Mouse (Mus musculus) left cerebral cortex, postnatal 14 days (tissue): ENCODE data around the gene Card10. TPM values are rescaled to one million over a fixed set of nuclear protein-coding genes. Genes with fewer than 3 reads are reported as not detected.
"Not testable (repeated sequence)": the region's sequence is repeated elsewhere in the genome, so short reads cannot be mapped to it uniquely, and the experiment has no call there.

Source experiments
- DNase-seq, 2 experiments: peaks; one replicate each; pipeline ENCODE4 v3.0.0; 2021 to 2022; ENCODE audit warnings: low spot score in 2 of 2, mixed read lengths in 1 of 2
- intact Hi-C: fragments of 180-260 bp; cut with DNase I; formaldehyde crosslinking; loops from one replicate; pipeline ENCODE4 v1.15.1; 2025
- long read RNA-seq, 2 experiments: library from polyadenylated mRNA; stranded (forward); transcript quantifications; one replicate each; pipeline ENCODE4 v2.0.0; 2021
- total RNA-seq, 2 experiments: library from RNA; stranded (reverse); gene quantifications; 2 replicates each; pipeline ENCODE4 v1.2.3; 2021

Card10 gene
- 1 to 10 TPM; 4.0 to 5.1 TPM for total RNA-seq
- long read RNA-seq, experiment 1, full-length matches to known transcripts = 1 of 1 reads
- long read RNA-seq, experiment 1, partial matches to known transcripts = 0 of 1 reads
- long read RNA-seq, experiment 1, other reads (novel, unspliced or antisense) = 0 of 1 reads
- long read RNA-seq, experiment 2, full-length matches to known transcripts = 1 of 3 reads
- long read RNA-seq, experiment 2, partial matches to known transcripts = 0 of 3 reads
- long read RNA-seq, experiment 2, other reads (novel, unspliced or antisense) = 2 of 3 reads

GRCm38 (mm10) chr15:78802776-78803391 is at the start of gene Card10:
Gene Card10 (minus strand): TSS chr15:78803042.
- DNase-seq = no peak
- intact Hi-C loops = no loop called here

DNA sequence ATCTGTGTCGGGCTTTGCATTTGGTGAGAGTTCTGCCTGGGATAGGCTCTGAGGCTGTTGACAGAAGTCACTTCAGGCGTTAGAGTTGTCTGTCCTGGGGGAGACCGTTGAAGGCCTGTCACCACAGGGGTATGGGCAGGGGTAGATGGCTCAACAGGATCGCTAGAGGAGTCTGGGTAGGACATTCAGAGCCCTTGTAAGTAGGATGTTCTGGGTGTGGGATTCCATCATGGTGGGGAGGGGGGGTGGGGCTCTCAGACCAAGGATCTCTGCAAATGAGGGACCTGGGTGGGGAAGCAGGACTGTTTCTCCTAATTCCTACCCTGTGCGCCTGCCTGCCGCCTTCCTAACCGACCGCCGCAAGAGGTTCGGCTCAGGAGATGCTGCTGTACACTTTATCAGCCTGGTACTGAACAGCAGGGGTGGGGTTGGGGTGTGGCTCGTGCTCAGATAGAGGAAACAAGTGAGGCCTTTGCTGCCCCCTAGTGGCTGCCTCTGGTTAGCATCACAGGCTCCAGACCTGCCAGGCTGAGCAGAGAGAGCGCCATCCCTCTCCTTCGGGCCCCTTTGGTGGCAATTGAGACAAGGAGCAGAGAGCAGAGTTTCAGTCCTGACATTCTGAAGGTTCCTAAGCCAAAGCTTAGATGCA is 48.8 kb upstream of the Card10 start:
- intact Hi-C loops = no loop called here

DNA sequence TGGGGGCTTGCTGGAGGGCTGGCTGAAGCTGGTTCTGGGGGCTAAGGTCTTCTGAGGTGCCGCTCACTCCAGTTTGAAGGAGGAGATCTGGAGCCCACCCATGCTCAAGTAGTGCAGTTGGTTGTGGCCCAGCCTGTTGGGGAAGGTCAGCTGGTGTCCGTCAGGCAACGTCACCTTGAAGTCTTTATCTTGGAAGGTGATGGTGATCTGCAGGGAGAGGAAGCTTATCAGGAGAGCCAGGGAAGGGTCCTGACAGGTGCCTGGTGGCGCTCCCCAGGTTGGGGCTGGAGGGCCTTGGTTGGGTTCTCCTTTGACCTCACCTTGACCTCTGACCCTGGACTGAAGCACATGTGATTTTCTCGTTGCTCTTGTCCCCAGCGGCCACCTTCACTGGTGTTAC is 48.1 kb upstream of the Card10 start:
- no peak for DNase-seq
- intact Hi-C loops = no loop called here

More for the DNA sequence above, 48.8 kb upstream of the Card10 start:
- peak; percentile 94 to 95 for DNase-seq

DNA sequence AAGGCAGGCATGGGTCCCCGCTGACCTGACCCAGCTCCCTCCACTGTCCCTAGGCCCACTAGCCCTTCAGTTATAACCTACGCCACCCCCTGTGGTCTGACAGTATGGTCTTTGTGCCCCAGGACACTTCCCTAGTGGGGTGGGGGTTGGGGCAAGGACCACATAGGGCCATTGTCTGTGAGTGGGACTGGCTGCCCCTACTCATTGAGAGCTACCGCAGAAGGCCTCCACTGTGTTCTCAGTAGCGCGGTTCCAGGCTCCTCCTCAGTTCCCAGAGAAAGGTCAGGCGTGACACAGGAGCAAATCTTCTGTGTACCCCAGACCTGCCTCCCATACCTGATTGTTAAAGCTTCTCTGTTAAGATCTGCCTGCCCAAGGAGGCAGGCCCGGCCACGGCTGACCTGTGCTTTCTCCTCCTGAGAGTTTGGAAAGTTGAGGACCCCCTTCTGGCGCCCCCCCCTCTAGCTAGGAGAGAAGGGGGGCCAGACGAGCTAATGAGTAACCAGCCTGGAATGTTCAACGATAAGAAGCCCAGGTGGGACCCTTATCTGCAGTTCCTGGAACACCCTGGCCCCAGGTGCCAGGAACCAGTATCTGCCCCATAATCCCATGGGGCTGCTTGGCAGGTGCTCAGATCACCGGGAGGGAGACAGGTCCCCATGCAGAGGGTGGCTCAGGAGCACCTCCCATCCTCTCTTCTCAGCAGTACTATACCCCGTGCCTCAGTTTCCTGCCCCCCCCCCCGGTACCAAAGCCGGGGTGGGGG is 47.4 kb upstream of the Card10 start:
- intact Hi-C loops = no loop called here
- no peak for DNase-seq

DNA sequence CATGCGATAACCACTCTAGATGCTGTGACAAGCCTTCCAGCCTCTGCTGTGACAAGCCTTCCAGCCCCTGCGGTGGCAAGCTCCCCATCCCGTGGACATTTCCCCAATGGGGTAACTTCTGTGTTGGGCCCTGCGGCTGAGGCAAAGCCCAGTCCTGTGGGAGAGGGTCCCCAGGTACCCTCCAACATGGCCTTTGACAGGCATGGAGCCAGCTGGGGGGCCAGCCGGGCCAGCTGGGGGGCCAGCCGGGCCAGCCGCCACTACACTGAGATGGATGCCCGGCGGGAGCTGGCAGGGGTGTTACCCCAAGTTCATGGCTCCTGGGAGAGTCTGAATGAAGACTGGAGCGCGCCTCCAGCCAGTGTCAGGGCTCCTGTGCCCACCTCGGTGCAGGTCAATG is 46.6 kb upstream of the Card10 start:
- DNase-seq = no peak
- intact Hi-C loops = loop anchor here (5.0 kb wide), 1 partner anchor 222 kb away; no protein-coding TSS in a partner anchor

GRCm38 (mm10) chr15:78848467-78848866 is 45.6 kb upstream of the Card10 start:
- peak; percentile 59 to 84 for DNase-seq
- intact Hi-C loops = loop anchor here (1.0 to 5.0 kb wide), 2 partner anchors 22 to 221 kb away; no protein-coding TSS in a partner anchor

- intact Hi-C loops = loop anchor here (5.0 kb wide), 1 partner anchor 220 kb away; no protein-coding TSS in a partner anchor
- not testable (repeated sequence) for DNase-seq
Measured at GRCm38 (mm10) chr15:78846805-78847204, 44.0 kb upstream of the Card10 start.

DNA sequence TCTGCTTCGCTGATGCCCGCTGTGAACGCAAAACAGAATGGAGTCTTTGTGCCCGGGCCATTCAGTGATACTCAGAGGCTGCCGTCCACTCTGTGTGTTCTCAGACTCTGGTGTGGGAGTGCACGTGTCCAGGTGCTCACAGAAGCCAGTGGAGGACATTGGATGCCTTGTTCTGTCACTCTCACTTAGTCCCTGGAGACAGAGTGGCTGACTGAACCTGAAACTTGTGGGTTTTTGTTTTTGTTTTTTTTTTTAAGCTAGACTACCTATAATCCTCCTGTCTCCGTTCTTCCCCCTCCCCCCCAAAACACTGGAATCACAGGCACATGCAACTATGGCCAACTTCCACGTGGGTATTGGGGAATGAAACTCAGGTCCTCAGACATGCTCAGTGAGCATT is 43.5 kb upstream of the Card10 start:
- DNase-seq = no peak
- intact Hi-C loops = loop anchor here (5.0 kb wide), 1 partner anchor 219 kb away; no protein-coding TSS in a partner anchor

GRCm38 (mm10) chr15:78845867-78846266 is 43.0 kb upstream of the Card10 start:
- intact Hi-C loops = loop anchor here (5.0 kb wide), 1 partner anchor 219 kb away; no protein-coding TSS in a partner anchor

DNA sequence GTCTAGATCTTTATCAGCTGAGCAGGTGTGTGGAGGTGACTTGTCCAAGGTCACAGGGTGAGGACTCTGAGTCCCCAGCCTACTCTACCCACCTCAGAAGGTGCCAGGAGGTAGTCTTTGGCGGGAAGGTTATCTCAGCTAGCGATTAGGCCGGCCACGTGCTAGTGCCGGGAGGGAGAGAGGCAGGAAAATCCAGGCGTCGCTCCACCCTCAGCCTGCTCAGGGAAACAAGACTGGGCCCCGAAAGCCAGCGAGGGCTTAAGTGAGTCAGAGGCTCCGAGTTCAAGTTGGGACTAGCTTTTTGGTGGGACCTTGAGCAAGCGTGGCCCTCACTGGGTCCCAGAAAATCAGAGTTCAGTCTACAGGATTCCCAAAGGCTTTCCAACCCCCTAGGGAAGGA is 42.5 kb upstream of the Card10 start:
- intact Hi-C loops = loop anchor here (5.0 kb wide), 1 partner anchor 218 kb away; no protein-coding TSS in a partner anchor
- DNase-seq = no peak

More at GRCm38 (mm10) chr15:78845867-78846266, 43.0 kb upstream of the Card10 start:
- no peak for DNase-seq

- DNase-seq = no peak
- intact Hi-C loops = loop anchor here (5.0 kb wide), 1 partner anchor 217 kb away; no protein-coding TSS in a partner anchor
Measured at GRCm38 (mm10) chr15:78844791-78845190, 41.9 kb upstream of the Card10 start.

- no peak for DNase-seq
- intact Hi-C loops = no loop called here
Measured at GRCm38 (mm10) chr15:78843581-78844469, 41.0 kb upstream of the Card10 start.

GRCm38 (mm10) chr15:78842371-78843163 is 39.7 kb upstream of the Card10 start, which contains the start of gene Cdc42ep1:
Gene Cdc42ep1 (plus strand): TSS chr15:78842624.
- intact Hi-C loops = no loop called here

GRCm38 (mm10) chr15:78841161-78841790 is 38.4 kb upstream of the Card10 start:
- intact Hi-C loops = no loop called here
- DNase-seq = no peak

More at GRCm38 (mm10) chr15:78842371-78843163, 39.7 kb upstream of the Card10 start, which contains the start of gene Cdc42ep1:
- DNase-seq = no peak

- intact Hi-C loops = no loop called here
Measured at GRCm38 (mm10) chr15:78840751-78841150, 37.9 kb upstream of the Card10 start.

DNA sequence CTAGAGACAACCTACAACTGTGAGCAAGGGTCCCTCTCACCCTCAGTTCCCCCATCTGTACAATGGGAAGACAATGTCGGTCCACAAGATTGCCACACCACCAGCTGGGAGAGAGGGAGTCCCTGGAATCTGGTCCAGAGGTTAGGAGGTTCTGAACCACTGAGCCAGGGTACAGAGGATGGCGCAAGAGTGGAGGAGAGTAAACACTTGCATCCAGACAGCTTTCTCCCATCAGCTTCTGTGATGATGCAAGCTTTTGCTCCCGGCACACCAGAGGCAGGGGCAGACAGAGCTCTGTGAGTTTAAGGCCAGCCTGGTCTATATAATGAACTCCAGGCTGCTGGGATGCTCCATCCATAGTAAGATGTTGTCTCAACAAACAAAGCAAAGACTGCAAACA is 37.4 kb upstream of the Card10 start:
- no peak for DNase-seq
- intact Hi-C loops = no loop called here

More at GRCm38 (mm10) chr15:78840751-78841150, 37.9 kb upstream of the Card10 start:
- no peak for DNase-seq

DNA sequence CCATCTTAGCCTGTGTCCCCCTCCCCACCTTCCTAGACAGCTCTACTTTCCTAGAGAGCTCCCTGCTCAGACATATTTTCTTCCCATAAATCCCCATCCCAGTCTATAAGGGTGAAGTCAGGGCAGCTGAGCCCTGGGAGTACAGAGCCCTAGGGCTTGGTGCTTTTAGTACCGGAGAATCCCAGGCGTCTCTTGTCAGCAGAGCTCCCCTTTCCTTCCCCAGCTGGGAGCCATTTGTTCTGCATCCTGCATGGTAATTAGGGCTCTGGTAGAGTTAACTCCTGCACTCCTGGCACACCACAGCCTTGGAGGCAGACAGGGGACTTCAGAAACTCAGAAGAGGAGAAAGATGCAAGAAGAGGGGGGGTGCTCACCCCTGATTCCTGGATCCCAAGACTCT is 36.9 kb upstream of the Card10 start:
- intact Hi-C loops = no loop called here
- DNase-seq = no peak
